Mouse (Mus musculus): Measurements from ENCODE around the gene Crybg1. TPM values are rescaled to one million over a fixed set of nuclear protein-coding genes. Genes with fewer than 3 reads are reported as not detected.
A peak's percentile ranks its signal among the peaks of the same experiment; 100 is the strongest.

Gene Crybg1
- total RNA-seq, 1 experiment from 2014 or later = 43.2 TPM

DNA sequence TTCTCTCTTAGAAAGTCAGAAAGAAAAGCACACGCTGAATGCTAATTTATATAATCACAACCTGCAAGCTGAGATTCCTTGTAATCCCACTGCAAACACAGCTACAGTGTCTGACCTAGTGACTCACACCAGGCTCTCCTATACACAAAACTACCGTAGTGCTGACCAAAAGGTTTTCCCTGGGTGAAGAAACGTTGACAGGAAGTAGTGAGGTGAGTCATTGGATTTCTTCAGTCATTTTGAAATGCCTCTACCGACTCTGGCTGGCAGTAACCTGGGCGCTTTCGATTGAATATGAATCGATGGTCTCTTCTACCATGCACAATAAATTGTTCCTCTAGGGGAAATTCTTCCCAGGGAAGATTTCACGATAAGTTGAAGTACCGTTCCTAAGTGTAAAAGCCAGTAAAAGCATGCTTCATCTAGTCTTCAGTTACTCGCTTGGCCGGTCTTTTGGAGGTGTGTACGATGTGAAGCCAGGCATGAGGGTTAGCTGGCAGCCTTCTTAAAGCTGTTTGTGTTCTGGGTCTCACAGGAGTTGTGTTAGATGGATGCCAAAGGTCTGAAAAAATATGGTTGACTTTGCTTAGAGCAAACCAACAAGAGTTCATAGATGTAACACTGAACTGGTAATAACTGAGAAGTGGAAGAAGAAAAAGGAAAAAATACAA is 36.5 kb downstream of the Crybg1 start:
- ATAC-seq (replicated peaks; ENCODE audit: insufficient number of reproducible peaks, low FRiP score, low TSS enrichment, poor library complexity, severe bottlenecking) = no peak

DNA sequence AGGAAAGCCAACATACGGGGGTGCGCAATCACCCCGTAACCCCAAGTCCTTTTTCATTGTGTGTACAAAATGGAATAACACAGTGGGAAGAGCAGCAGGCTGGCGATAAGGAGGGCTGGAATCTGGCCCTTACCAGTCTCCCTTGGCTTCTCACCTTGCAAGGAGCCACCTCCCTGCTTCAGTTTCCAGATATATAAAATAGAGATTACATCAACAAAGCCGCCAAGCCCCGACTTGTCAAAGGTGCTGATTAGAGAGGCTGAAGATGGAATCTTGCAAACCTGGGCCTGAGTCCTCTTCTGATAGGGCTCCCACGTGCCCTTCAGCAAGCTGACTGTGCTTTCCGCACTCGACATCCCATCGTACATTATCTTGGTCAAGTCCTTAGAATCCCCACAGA is 37.5 kb downstream of the Crybg1 start:
- no peak for ATAC-seq (replicated peaks; ENCODE audit: insufficient number of reproducible peaks, low FRiP score, low TSS enrichment, poor library complexity, severe bottlenecking)

DNA sequence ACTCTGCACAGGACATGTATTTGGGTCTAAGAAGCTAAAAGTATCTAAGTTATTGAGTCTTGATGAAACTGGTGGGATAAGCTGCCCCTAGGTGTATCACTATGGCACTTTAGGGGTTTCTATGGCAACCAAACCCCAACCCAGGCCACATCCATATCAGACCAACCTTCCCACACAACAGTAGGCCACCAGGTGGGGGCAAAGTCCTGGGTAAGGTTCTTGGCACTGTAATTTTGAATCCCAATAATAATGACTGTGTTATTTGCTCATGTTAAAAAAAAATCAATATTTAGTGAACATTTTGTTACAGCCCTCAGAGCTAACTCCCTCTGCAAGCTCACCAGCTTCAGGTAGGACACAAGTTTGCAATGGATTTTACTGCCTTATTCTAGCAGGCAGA is 38.2 kb downstream of the Crybg1 start:
- no peak for ATAC-seq (replicated peaks; ENCODE audit: insufficient number of reproducible peaks, low FRiP score, low TSS enrichment, poor library complexity, severe bottlenecking)

DNA sequence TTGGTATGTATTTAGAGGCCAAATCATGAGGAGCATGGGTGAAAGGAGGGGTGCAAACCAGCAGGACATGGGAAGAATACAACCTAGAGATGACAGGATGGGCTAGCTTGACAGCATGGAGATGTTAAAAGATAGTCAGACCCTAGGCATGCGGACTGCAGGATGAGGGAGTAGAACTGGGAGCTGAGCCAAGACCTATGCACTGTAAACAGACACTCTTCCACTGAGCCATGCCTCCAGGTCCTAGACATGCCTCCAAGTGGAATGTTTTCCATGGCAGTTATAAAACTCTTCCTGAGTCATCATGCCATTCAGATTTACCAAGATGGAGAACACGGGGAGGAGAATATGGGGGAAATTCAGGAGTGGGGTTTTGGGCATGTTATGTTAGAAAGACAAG is 53.9 kb downstream of the Crybg1 start:
- ATAC-seq (replicated peaks; ENCODE audit: insufficient number of reproducible peaks, low FRiP score, low TSS enrichment, poor library complexity, severe bottlenecking) = no peak

DNA sequence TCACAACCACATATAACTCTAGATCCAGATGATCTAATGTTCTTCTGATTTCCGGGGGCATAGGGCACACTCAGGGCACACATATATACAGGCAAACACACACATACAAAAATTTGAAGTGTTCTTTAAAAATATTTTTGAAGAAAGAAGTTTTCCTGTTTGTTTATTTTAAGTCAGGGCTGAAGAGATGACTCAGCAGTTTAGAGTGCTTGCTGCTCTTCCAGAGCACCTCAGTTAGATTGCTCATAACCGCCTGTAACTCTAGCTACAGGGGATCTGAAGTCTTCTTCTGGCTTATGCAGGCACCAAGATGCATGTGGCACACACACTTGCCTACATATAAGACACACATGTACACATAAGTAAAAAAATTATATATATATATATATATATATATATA is 56.9 kb downstream of the Crybg1 start:
- ATAC-seq (replicated peaks; ENCODE audit: insufficient number of reproducible peaks, low FRiP score, low TSS enrichment, poor library complexity, severe bottlenecking) = no peak

DNA sequence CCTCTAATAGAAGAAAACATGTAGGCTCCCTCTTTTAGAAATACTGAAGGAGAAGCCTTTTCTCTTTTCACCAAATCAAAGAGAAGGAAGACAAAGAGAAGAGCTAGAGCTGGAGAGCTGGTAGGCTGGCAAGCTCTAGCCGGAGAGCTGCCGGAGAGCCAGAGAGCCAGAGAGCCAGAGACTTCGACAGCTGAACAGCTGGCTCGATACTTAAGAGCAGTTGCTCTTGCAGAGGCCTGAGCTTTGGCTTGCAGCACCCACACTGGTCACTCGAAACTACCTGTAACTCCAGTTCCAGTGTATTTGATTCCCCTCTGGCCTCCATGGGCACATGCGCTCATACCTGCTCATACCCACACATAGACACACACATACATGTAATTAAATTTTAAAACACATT is 68.3 kb downstream of the Crybg1 start:
- no peak for ATAC-seq (replicated peaks; ENCODE audit: insufficient number of reproducible peaks, low FRiP score, low TSS enrichment, poor library complexity, severe bottlenecking)

DNA sequence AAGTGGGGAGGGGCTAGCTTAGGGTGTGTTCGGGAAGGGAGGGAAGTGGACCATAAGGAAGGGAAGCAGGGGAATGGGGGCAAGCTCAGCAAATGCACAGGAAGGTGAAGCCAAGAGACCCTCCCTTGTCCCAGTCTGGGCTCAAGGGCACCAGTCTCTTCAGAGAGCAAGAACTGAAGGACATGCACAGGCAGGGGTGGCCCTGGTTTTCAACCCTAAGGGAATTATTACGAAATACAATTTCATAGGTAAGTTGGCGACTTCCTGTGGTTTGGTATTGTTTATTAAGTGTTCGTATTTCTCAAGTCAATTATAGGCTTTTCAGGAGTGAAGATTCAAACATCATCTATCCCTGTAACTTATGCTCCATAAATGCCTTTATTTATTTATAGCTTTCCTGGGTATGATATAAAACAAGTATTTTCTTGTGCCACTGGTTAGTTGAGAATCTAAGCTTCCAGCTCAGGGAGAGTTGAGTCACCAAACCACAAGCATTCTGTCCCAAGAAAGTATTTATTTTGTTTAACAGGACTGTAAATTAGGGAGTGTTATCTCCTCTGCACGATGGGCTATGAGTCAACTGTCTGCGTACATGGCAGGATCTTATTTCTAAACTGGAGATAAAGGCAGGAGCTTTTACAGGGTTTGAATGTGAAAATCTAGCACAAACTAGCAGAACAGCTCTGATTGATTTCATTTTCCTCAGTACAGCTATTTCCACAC is 69.7 kb downstream of the Crybg1 start:
- ATAC-seq (replicated peaks; ENCODE audit: insufficient number of reproducible peaks, low FRiP score, low TSS enrichment, poor library complexity, severe bottlenecking) = no peak

DNA sequence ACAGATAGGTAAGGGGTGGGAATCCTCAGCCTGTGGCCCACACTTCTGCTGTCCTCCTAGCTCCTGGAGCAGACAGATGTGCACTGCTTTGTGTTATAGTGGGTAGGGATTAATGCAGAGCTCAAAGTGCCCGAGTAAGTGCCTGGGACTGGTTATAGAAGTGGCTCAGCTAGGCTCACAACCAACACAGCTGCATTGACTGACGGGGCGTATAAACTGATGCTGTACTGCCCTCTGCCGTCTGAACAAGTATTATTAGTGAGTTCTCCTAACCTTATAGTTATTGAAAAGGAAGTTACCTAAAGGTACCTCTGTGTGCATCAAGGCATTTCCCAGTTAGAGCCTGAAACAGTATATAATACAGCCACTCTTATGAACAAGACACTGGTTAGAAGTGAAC is 77.6 kb downstream of the Crybg1 start:
- ATAC-seq (replicated peaks; ENCODE audit: insufficient number of reproducible peaks, low FRiP score, low TSS enrichment, poor library complexity, severe bottlenecking) = peak; percentile 82

DNA sequence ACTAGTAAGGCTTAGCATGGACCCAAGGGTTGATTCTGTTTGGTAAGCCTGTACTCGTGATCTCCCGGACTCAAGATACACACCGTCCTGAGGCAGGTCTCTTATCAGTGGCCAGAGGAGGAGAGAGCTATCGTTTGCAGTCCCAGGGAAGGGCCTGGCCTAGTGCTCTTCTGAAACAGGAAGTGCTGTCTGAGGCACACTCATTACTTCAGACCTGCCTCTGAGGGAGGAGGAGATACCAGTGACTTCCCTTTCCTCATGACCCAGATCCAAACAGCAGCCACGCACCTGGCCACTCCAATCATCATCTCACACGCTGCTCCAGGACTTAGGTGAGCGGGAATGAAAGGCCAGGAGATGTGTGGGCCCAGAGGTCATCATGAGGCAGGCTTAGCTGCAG is 79.5 kb downstream of the Crybg1 start:
- ATAC-seq (replicated peaks; ENCODE audit: insufficient number of reproducible peaks, low FRiP score, low TSS enrichment, poor library complexity, severe bottlenecking) = peak; percentile 87

DNA sequence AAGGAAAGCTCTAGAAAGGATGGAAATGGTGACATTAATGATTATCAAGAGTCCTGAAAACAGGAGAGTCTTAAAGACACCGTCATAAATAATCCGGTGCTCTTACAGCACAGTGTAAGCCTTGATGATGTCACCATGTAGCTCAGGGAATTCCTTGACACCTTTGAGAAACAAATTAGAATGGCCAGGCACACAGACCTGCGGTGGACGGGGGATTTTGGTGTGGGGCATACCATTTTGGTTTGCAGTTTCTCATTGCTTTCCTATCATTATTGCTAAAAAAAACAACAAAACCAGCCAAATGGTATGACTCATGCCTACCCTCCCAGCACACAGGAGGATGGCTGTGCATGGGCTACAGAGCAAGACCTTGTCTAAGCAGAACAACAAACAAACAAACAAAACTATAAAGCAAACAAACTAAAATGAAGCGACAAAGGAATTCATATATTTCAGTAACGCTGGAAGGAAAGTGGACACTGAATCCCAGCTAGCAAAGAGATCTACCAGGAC is 82.7 kb downstream of the Crybg1 start:
- ATAC-seq (replicated peaks; ENCODE audit: insufficient number of reproducible peaks, low FRiP score, low TSS enrichment, poor library complexity, severe bottlenecking) = no peak

DNA sequence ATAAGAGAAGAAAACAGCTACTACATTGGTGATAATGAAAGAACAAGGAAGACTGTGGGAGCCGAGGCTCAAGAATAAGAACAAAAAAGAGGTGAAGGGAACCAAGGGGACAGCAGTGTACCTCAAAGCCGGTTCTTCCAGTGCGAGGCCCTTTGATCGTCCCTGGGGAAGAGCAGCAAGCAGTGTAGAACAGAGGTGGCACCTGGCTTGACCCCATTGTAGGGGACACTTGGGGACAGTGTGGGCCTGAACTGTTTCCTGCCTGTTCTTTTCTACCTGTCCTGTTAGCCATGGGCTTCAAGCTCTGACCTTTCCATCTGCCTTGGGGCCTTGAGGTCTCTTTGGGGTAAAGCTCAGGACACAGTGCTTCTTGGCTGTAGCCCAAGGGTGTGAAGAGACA is 85.7 kb downstream of the Crybg1 start:
- no peak for ATAC-seq (replicated peaks; ENCODE audit: insufficient number of reproducible peaks, low FRiP score, low TSS enrichment, poor library complexity, severe bottlenecking)

DNA sequence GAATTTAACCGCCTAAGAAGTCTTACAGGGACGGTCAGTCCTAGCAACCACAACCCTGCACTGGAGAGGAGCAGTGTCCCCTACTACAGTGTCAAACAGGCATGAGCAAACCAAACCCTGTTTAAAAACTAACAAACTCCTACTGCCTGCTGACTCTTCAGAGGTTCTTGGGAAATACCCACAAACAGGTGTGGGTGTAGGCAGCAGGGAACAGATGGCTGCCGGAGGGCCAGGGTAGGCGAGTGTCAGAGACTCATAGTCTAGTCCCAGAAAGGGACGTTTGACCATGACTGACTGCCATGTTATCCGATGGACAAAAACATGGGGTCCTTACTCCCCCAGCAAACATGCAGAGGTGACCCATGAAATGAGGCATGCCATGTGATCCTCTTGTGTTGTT is 97.7 kb downstream of the Crybg1 start:
- ATAC-seq (replicated peaks; ENCODE audit: insufficient number of reproducible peaks, low FRiP score, low TSS enrichment, poor library complexity, severe bottlenecking) = no peak

DNA sequence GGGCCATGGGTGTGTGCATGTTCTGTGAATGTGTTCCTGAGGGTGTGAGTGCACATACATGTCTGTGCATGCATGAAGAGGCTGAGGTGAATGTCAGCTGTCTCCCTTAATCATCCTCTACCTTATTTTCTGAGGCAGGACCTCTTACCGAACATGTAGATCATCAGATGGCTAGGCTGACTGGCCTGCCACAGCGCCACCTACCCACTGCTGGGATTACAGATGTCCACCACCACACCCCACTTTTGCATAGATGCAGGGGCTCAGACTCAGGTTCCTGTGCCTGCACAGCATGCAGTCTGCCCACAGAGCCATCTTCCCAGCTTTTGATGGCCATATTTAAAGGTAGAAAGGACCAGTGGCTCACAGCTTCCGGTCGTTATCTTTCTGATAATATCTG is 103.9 kb downstream of the Crybg1 start:
- ATAC-seq (replicated peaks; ENCODE audit: insufficient number of reproducible peaks, low FRiP score, low TSS enrichment, poor library complexity, severe bottlenecking) = no peak

DNA sequence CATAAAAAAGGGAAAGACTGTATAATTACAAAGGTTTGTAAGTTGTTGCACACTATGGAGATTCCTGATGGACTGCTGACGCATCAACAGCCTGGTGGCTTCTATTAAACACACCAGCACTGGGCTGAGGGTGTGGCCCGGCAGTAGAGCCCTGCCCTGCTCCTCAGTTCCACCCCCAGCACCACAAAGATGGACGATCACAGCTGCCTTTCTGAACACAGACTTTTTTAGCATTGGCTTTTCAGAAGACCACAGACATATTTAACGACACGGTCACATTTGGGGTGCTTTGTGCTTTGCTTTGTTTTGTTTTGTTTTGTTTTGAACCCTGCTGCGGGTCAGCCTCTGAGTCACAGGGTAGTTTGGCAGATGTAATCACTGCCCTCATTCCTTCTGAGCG is 105.0 kb downstream of the Crybg1 start:
- ATAC-seq (replicated peaks; ENCODE audit: insufficient number of reproducible peaks, low FRiP score, low TSS enrichment, poor library complexity, severe bottlenecking) = no peak

DNA sequence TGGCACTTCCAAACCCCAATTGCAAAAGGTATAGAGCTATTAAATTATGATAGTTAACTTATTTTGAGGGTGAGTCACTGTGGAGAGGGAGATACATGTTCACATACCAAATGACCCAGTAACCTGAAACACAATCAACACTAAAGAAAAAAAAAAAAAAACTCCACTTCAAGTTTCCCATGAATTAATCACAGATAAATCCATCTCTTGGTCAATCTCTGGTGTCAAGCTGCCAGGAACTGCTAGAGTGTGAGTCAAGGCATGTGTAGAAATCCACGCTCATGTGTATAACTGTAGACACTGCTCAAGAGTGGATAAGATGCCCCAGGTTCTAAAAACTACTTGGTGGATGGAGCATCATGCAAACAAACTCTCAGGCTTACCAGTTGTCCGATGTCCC is 109.5 kb downstream of the Crybg1 start:
- no peak for ATAC-seq (replicated peaks; ENCODE audit: insufficient number of reproducible peaks, low FRiP score, low TSS enrichment, poor library complexity, severe bottlenecking)

DNA sequence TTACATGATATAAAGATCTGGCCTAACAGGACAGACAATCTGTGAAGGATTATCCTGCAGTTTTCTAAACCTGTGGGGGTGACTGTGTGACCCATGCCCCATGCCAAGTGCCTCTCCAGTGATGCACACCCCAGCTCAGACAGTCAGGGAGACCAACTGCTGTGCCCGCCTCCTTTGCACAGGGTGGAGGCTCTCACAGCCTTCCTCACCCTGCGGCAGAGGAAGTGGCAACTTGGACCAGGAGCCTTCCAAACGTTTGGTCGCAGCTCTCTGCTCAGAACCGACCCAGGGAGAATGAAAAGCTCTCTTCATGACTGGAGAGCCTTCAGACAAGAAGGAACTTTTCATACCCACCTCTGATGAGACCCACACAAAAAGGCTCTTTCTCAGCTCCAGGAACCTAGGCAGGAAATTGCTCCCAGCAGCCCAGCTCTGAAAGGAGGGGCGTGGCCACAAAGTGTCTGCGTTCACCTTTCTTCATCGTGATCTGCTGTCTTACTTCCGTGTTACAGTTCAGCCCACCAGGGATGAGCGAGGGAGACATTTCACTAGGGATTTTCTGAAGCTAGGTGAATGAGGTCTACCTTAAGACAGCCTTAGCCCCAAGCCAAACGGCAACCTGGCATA is 110.6 kb downstream of the Crybg1 start:
- no peak for ATAC-seq (replicated peaks; ENCODE audit: insufficient number of reproducible peaks, low FRiP score, low TSS enrichment, poor library complexity, severe bottlenecking)

DNA sequence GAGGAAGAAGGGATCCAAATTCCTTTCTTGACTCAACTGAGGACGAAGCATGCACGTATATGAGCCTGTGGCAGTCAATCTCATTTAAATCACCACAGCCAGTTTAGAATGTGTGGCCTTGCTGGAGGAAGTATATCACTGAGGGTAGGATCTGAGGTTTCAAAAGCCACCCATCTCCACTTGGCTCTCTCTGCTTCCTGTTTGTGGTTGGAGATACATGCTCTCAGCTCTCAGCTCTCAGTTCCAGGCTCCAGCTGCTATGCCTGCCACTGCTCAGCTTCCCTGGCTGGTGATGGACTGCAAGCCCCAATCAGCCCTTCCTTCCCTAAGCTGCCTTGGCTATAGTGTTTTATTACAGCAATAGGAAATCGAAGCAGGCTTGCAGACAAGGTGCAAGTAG is 119.1 kb downstream of the Crybg1 start:
- ATAC-seq (replicated peaks; ENCODE audit: insufficient number of reproducible peaks, low FRiP score, low TSS enrichment, poor library complexity, severe bottlenecking) = peak; percentile 73

DNA sequence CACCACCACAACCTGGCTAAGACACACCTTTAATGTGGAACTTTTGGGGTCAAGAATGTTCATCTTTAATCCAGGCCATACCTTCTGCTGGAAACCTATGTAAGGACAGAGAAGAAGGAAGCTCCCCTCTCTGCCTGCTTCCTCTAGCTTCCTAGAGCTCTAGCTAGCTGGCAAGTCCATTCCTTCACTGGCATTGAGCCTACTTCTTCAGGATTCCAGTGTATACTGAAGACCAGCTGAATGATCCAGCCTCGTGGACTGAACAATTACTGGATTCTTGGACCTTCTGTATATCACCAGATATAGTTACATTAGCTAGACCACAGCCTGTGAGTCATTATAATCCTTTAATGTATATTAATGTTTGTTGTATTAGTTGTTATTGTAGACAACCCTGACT is 121.4 kb downstream of the Crybg1 start:
- no peak for ATAC-seq (replicated peaks; ENCODE audit: insufficient number of reproducible peaks, low FRiP score, low TSS enrichment, poor library complexity, severe bottlenecking)

DNA sequence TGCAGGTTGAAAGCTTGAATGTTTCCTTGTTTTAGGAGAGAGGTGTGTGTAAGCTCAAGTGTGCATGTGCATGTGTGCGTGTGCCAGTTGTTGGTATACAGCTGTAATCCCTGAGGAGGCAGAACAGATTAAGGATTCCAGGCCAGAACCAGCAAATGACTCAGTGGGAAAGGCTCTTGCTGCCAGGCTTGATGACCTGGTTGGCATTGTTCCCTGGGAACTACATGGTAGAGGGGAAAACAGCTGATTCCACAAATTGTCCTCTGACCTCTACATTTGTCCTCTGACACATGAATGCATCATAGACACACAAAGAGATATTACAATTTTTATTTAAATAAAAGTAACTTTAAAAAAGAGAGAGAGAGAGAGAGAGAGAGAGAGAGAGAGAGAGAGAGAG is 122.5 kb downstream of the Crybg1 start:
- no peak for ATAC-seq (replicated peaks; ENCODE audit: insufficient number of reproducible peaks, low FRiP score, low TSS enrichment, poor library complexity, severe bottlenecking)

DNA sequence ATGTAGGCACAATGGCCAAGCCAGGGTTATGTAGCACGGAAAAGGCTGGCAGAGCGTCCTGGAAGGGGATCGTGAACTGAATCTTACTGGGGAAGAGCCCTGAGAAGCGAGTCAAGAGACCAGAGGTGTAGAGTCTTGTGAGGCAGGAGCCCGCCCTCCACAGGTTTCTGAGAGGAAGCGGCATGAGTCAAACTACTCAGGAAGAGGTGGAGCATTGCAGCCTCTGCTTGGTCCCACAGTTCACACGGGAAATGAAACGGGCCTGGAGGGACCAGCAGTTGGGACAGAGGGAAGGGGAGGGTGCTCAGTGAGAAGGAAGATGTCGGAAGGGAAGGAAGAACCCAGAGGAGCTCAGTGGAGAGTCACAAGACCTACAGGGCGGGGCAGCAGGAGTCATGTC is 123.9 kb downstream of the Crybg1 start:
- peak; percentile 64 for ATAC-seq (replicated peaks; ENCODE audit: insufficient number of reproducible peaks, low FRiP score, low TSS enrichment, poor library complexity, severe bottlenecking)

Measured in monocyte, adult 5-6 weeks (primary cell).